Mouse (Mus musculus): Measurements from ENCODE around the gene Cmc1. TPM values are rescaled to one million over a fixed set of nuclear protein-coding genes. Genes with fewer than 3 reads are reported as not detected.
A peak's percentile ranks its signal among the peaks of the same experiment; 100 is the strongest.
"Not testable (repeated sequence)": the region's sequence is repeated elsewhere in the genome, so short reads cannot be mapped to it uniquely, and the experiment has no call there.

The Cmc1 gene
- polyA plus RNA-seq, 1 experiment from 2014 or later = 46.7 TPM

GRCm38 (mm10) chr9:118158201-118158600 is 8.2 kb upstream of the Cmc1 start:
- Histone ChIP-seq H3K9me3 (replicated peaks; ENCODE audit: control insufficient read depth, low read length) (no peaks in the 10 kb centered on the region), H3K4me3 (ENCODE audit: low read depth, low read length) (no peak overlapping the region), H3K36me3 (replicated peaks; ENCODE audit: control insufficient read depth, insufficient read depth, low read depth, low read length) (no peaks in the 10 kb centered on the region), H3K4me2 (ENCODE audit: low read depth, low read length) (no peak overlapping the region), H3K9ac (replicated peaks; ENCODE audit: low read length) (no peak overlapping the region), H3K27me3 (ENCODE audit: control insufficient read depth, insufficient read depth, low read length) (no peaks in the 10 kb centered on the region), H3K27ac (replicated peaks; ENCODE audit: low read depth, low read length) (no peak overlapping the region), H3K4me1 (ENCODE audit: control insufficient read depth, insufficient read depth, low read length) (no peaks in the 10 kb centered on the region)
- WGBS = 93% methylated on average over 4 of the region's 4 CpGs
- DNase-seq (ENCODE audit: low spot score) = no peak
- ATAC-seq (replicated peaks; ENCODE audit: insufficient number of reproducible peaks, low FRiP score, low TSS enrichment, low read depth) = no peak

- no peak overlapping the region for H3K4me3 ChIP-seq (ENCODE audit: low read depth, low read length)
- H3K4me2 ChIP-seq (ENCODE audit: low read depth, low read length) = no peak overlapping the region
- 87% methylated on average over 3 of the region's 3 CpGs for WGBS
- no peaks in the 10 kb centered on the region for H3K4me1 ChIP-seq (ENCODE audit: control insufficient read depth, insufficient read depth, low read length)
- H3K27me3 ChIP-seq (ENCODE audit: control insufficient read depth, insufficient read depth, low read length) = no peaks in the 10 kb centered on the region
- ATAC-seq (replicated peaks; ENCODE audit: insufficient number of reproducible peaks, low FRiP score, low TSS enrichment, low read depth) = no peak
- H3K9me3 ChIP-seq (replicated peaks; ENCODE audit: control insufficient read depth, low read length) = no peaks in the 10 kb centered on the region
- H3K36me3 ChIP-seq (replicated peaks; ENCODE audit: control insufficient read depth, insufficient read depth, low read depth, low read length) = no peaks in the 10 kb centered on the region
- H3K27ac ChIP-seq (replicated peaks; ENCODE audit: low read depth, low read length) = no peak overlapping the region
- no peak overlapping the region for H3K9ac ChIP-seq (replicated peaks; ENCODE audit: low read length)
- DNase-seq (ENCODE audit: low spot score) = no peak
Measured at GRCm38 (mm10) chr9:118157234-118157633, 7.3 kb upstream of the Cmc1 start.

- no peak overlapping the region for H3K9ac ChIP-seq (replicated peaks; ENCODE audit: low read length)
- no peaks in the 10 kb centered on the region for H3K36me3 ChIP-seq (replicated peaks; ENCODE audit: control insufficient read depth, insufficient read depth, low read depth, low read length)
- no peak overlapping the region for H3K4me3 ChIP-seq (ENCODE audit: low read depth, low read length)
- 88% methylated on average over 5 of the region's 5 CpGs for WGBS
- H3K9me3 ChIP-seq (replicated peaks; ENCODE audit: control insufficient read depth, low read length) = no peaks in the 10 kb centered on the region
- no peak overlapping the region for H3K27ac ChIP-seq (replicated peaks; ENCODE audit: low read depth, low read length)
- H3K4me2 ChIP-seq (ENCODE audit: low read depth, low read length) = no peak overlapping the region
- ATAC-seq (replicated peaks; ENCODE audit: insufficient number of reproducible peaks, low FRiP score, low TSS enrichment, low read depth) (no peak), DNase-seq (ENCODE audit: low spot score) (no peak)
- no peaks in the 10 kb centered on the region for H3K4me1 ChIP-seq (ENCODE audit: control insufficient read depth, insufficient read depth, low read length)
- no peaks in the 10 kb centered on the region for H3K27me3 ChIP-seq (ENCODE audit: control insufficient read depth, insufficient read depth, low read length)
Measured at GRCm38 (mm10) chr9:118154666-118155065, 4.7 kb upstream of the Cmc1 start.

GRCm38 (mm10) chr9:118151221-118151507 is 1.2 kb upstream of the Cmc1 start:
- no peak overlapping the region for H3K9ac ChIP-seq (replicated peaks; ENCODE audit: low read length)
- WGBS = 97% methylated on average over 1 of the region's 1 CpGs
- H3K36me3 ChIP-seq (replicated peaks; ENCODE audit: control insufficient read depth, insufficient read depth, low read depth, low read length) = no peaks in the 10 kb centered on the region
- H3K4me2 ChIP-seq (ENCODE audit: low read depth, low read length) = no peak overlapping the region
- H3K27me3 ChIP-seq (ENCODE audit: control insufficient read depth, insufficient read depth, low read length) = no peaks in the 10 kb centered on the region
- no peaks in the 10 kb centered on the region for H3K9me3 ChIP-seq (replicated peaks; ENCODE audit: control insufficient read depth, low read length)
- ATAC-seq (replicated peaks; ENCODE audit: insufficient number of reproducible peaks, low FRiP score, low TSS enrichment, low read depth) (no peak), DNase-seq (ENCODE audit: low spot score) (no peak)
- H3K27ac ChIP-seq (replicated peaks; ENCODE audit: low read depth, low read length) = no peak overlapping the region
- no peaks in the 10 kb centered on the region for H3K4me1 ChIP-seq (ENCODE audit: control insufficient read depth, insufficient read depth, low read length)
- H3K4me3 ChIP-seq (ENCODE audit: low read depth, low read length) = no peak overlapping the region

GRCm38 (mm10) chr9:118150429-118151220 is 648 bp upstream of the Cmc1 start:
- WGBS = 86% methylated on average over 20 of the region's 20 CpGs
- Histone ChIP-seq H3K27ac (replicated peaks; ENCODE audit: low read depth, low read length) (no peak overlapping the region), H3K4me2 (ENCODE audit: low read depth, low read length) (peak overlapping the region; percentile 1), H3K4me1 (ENCODE audit: control insufficient read depth, insufficient read depth, low read length) (no peaks in the 10 kb centered on the region), H3K9me3 (replicated peaks; ENCODE audit: control insufficient read depth, low read length) (no peaks in the 10 kb centered on the region), H3K36me3 (replicated peaks; ENCODE audit: control insufficient read depth, insufficient read depth, low read depth, low read length) (no peaks in the 10 kb centered on the region), H3K9ac (replicated peaks; ENCODE audit: low read length) (no peak overlapping the region), H3K4me3 (ENCODE audit: low read depth, low read length) (peak overlapping the region; percentile 73; the same call in 1 of the 2 replicates), H3K27me3 (ENCODE audit: control insufficient read depth, insufficient read depth, low read length) (no peaks in the 10 kb centered on the region)
- DNase-seq (ENCODE audit: low spot score) = no peak
- ATAC-seq (replicated peaks; ENCODE audit: insufficient number of reproducible peaks, low FRiP score, low TSS enrichment, low read depth) = peak; percentile 64

GRCm38 (mm10) chr9:118140356-118140755 is 9.6 kb downstream of the Cmc1 start:
- not testable (repeated sequence) for H3K4me1 ChIP-seq (ENCODE audit: control insufficient read depth, insufficient read depth, low read length); H3K9ac ChIP-seq (replicated peaks; ENCODE audit: low read length); H3K27me3 ChIP-seq (ENCODE audit: control insufficient read depth, insufficient read depth, low read length); H3K4me3 ChIP-seq (ENCODE audit: low read depth, low read length); H3K36me3 ChIP-seq (replicated peaks; ENCODE audit: control insufficient read depth, insufficient read depth, low read depth, low read length); H3K9me3 ChIP-seq (replicated peaks; ENCODE audit: control insufficient read depth, low read length); H3K27ac ChIP-seq (replicated peaks; ENCODE audit: low read depth, low read length); ATAC-seq (replicated peaks; ENCODE audit: insufficient number of reproducible peaks, low FRiP score, low TSS enrichment, low read depth); DNase-seq (ENCODE audit: low spot score); H3K4me2 ChIP-seq (ENCODE audit: low read depth, low read length)
- 79% methylated on average over 2 of the region's 3 CpGs for WGBS

- no peak for ATAC-seq (replicated peaks; ENCODE audit: insufficient number of reproducible peaks, low FRiP score, low TSS enrichment, low read depth)
Measured at GRCm38 (mm10) chr9:118110360-118110710, 39.6 kb downstream of the Cmc1 start.

GRCm38 (mm10) chr9:118109697-118110359 is 40.1 kb downstream of the Cmc1 start:
- no peak for DNase-seq (ENCODE audit: low spot score)
- Histone ChIP-seq H3K9me3 (replicated peaks; ENCODE audit: control insufficient read depth, low read length) (no peaks in the 10 kb centered on the region), H3K27ac (replicated peaks; ENCODE audit: low read depth, low read length) (no peak overlapping the region), H3K4me3 (ENCODE audit: low read depth, low read length) (no peak overlapping the region), H3K4me2 (ENCODE audit: low read depth, low read length) (no peak overlapping the region), H3K36me3 (replicated peaks; ENCODE audit: control insufficient read depth, insufficient read depth, low read depth, low read length) (no peaks in the 10 kb centered on the region), H3K9ac (replicated peaks; ENCODE audit: low read length) (no peak overlapping the region), H3K27me3 (ENCODE audit: control insufficient read depth, insufficient read depth, low read length) (no peaks in the 10 kb centered on the region), H3K4me1 (ENCODE audit: control insufficient read depth, insufficient read depth, low read length) (no peaks in the 10 kb centered on the region)
- 84% methylated on average over 7 of the region's 7 CpGs for WGBS
- no peak for ATAC-seq (replicated peaks; ENCODE audit: insufficient number of reproducible peaks, low FRiP score, low TSS enrichment, low read depth)

More at GRCm38 (mm10) chr9:118110360-118110710, 39.6 kb downstream of the Cmc1 start:
- no peaks in the 10 kb centered on the region for H3K9me3 ChIP-seq (replicated peaks; ENCODE audit: control insufficient read depth, low read length)
- no peak for DNase-seq (ENCODE audit: low spot score)
- H3K4me2 ChIP-seq (ENCODE audit: low read depth, low read length) = no peak overlapping the region
- H3K4me3 ChIP-seq (ENCODE audit: low read depth, low read length) = no peak overlapping the region
- H3K27ac ChIP-seq (replicated peaks; ENCODE audit: low read depth, low read length) = no peak overlapping the region
- H3K9ac ChIP-seq (replicated peaks; ENCODE audit: low read length) = no peak overlapping the region
- 93% methylated on average over 2 of the region's 2 CpGs for WGBS
- no peaks in the 10 kb centered on the region for H3K4me1 ChIP-seq (ENCODE audit: control insufficient read depth, insufficient read depth, low read length)
- no peaks in the 10 kb centered on the region for H3K27me3 ChIP-seq (ENCODE audit: control insufficient read depth, insufficient read depth, low read length)
- no peaks in the 10 kb centered on the region for H3K36me3 ChIP-seq (replicated peaks; ENCODE audit: control insufficient read depth, insufficient read depth, low read depth, low read length)
